Mouse (Mus musculus): ENCODE results near the gene Hist1h3a. TPM values are rescaled to one million over a fixed set of nuclear protein-coding genes. Genes with fewer than 3 reads are reported as not detected.

The Hist1h3a gene
- polyA plus RNA-seq, 1 experiment from 2014 or later: 5.4 TPM

DNA sequence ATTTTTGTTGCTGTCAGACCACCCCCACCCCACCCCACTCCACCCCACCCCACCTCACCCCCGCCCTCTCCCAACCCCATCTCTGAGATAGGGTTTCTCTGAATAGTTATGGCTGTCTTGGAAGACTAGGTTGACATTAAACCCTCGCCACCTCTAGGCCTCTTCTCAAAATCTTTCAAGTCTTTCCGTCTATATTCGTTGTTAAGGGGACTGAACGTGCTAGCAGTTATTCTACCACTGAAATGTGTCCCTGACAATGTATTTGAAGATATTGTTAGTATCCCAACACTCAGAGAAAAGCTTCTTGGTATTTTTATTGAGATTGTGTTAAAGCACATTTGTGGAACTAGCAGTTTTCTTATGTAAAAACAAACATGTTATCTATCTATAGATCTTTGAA, 21.3 kb downstream of the Hist1h3a start:
- Histone ChIP-seq H3K4me1 (replicated peaks; ENCODE audit: control insufficient read depth, insufficient read depth, low read length) (no peaks in the 10 kb centered on the region; the same call in 1 of the 2 replicates), H3K27me3 (ENCODE audit: control insufficient read depth, insufficient read depth, low read length) (no peaks in the 10 kb centered on the region), H3K36me3 (ENCODE audit: control insufficient read depth, insufficient read depth, low read length) (no peaks in the 10 kb centered on the region), H3K4me3 (ENCODE audit: low read depth, low read length) (no peak overlapping the region), H3K9me3 (ENCODE audit: control insufficient read depth, low read length) (no peaks in the 10 kb centered on the region), H3K27ac (ENCODE audit: low read depth, low read length) (no peak overlapping the region), H3K4me2 (ENCODE audit: low read depth, low read length, severe bottlenecking) (peak overlapping the region; percentile 95; the same call in 1 of the 2 replicates), H3K9ac (ENCODE audit: low read length) (no peak overlapping the region)
- 71% methylated on average over 5 of the region's 5 CpGs for WGBS
- ATAC-seq (replicated peaks; ENCODE audit: low FRiP score) (no peak), DNase-seq (ENCODE audit: low spot score) (no peak)

GRCm38 (mm10) chr13:23740256-23740840, 21.8 kb downstream of the Hist1h3a start:
- Histone ChIP-seq H3K4me3 (ENCODE audit: low read depth, low read length) (peak overlapping the region; percentile 49), H3K36me3 (ENCODE audit: control insufficient read depth, insufficient read depth, low read length) (no peaks in the 10 kb centered on the region), H3K4me2 (ENCODE audit: low read depth, low read length, severe bottlenecking) (peak overlapping the region; percentile 95), H3K27me3 (ENCODE audit: control insufficient read depth, insufficient read depth, low read length) (no peaks in the 10 kb centered on the region), H3K4me1 (replicated peaks; ENCODE audit: control insufficient read depth, insufficient read depth, low read length) (no peaks in the 10 kb centered on the region; the same call in 1 of the 2 replicates), H3K27ac (ENCODE audit: low read depth, low read length) (peak overlapping the region; percentile 99), H3K9ac (ENCODE audit: low read length) (peak overlapping the region; percentile 89), H3K9me3 (ENCODE audit: control insufficient read depth, low read length) (no peaks in the 10 kb centered on the region)
- 38% methylated on average over 13 of the region's 13 CpGs for WGBS
- DNase-seq (ENCODE audit: low spot score): no peak
- ATAC-seq (replicated peaks; ENCODE audit: low FRiP score): no peak

DNA sequence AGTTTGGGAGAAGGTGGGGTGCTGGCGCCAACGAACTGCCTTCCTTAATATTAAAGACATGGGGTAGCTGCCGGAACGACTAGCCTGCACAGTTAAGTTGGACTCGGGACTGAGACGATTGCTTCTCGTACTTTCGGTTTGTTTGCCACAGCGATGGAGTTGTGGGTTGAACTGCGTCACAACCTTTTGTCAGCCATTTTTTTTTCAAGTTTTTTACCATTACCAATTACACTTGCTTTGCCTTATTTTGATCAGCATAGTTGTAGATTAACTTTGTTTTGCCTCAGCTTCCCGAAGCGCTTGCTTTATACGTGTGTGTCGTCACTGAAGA, 22.3 kb downstream of the Hist1h3a start:
- Histone ChIP-seq H3K9me3 (ENCODE audit: control insufficient read depth, low read length) (no peaks in the 10 kb centered on the region), H3K9ac (ENCODE audit: low read length) (peak overlapping the region; percentile 89), H3K27me3 (ENCODE audit: control insufficient read depth, insufficient read depth, low read length) (no peaks in the 10 kb centered on the region), H3K4me1 (replicated peaks; ENCODE audit: control insufficient read depth, insufficient read depth, low read length) (no peaks in the 10 kb centered on the region; the same call in 1 of the 2 replicates), H3K4me2 (ENCODE audit: low read depth, low read length, severe bottlenecking) (peak overlapping the region; percentile 95), H3K36me3 (ENCODE audit: control insufficient read depth, insufficient read depth, low read length) (no peaks in the 10 kb centered on the region), H3K4me3 (ENCODE audit: low read depth, low read length) (peak overlapping the region; percentile 49), H3K27ac (ENCODE audit: low read depth, low read length) (peak overlapping the region; percentile 99)
- WGBS: 2% methylated on average over 14 of the region's 14 CpGs
- ATAC-seq (replicated peaks; ENCODE audit: low FRiP score) (no peak), DNase-seq (ENCODE audit: low spot score) (no peak)

GRCm38 (mm10) chr13:23739069-23739921, 22.9 kb downstream of the Hist1h3a start:
- DNase-seq (ENCODE audit: low spot score) (peak; percentile 95), ATAC-seq (replicated peaks; ENCODE audit: low FRiP score) (peak; percentile 84)
- peak overlapping the region; percentile 89 for H3K9ac ChIP-seq (ENCODE audit: low read length)
- H3K27me3 ChIP-seq (ENCODE audit: control insufficient read depth, insufficient read depth, low read length): no peaks in the 10 kb centered on the region
- peak overlapping the region; percentile 49 for H3K4me3 ChIP-seq (ENCODE audit: low read depth, low read length)
- H3K36me3 ChIP-seq (ENCODE audit: control insufficient read depth, insufficient read depth, low read length): no peaks in the 10 kb centered on the region
- WGBS: under 1% methylated on average over 39 of the region's 39 CpGs
- H3K27ac ChIP-seq (ENCODE audit: low read depth, low read length): peak overlapping the region; percentile 99
- H3K4me2 ChIP-seq (ENCODE audit: low read depth, low read length, severe bottlenecking): peak overlapping the region; percentile 95
- H3K9me3 ChIP-seq (ENCODE audit: control insufficient read depth, low read length): no peaks in the 10 kb centered on the region
- no peaks in the 10 kb centered on the region; the same call in 1 of the 2 replicates for H3K4me1 ChIP-seq (replicated peaks; ENCODE audit: control insufficient read depth, insufficient read depth, low read length)

DNA sequence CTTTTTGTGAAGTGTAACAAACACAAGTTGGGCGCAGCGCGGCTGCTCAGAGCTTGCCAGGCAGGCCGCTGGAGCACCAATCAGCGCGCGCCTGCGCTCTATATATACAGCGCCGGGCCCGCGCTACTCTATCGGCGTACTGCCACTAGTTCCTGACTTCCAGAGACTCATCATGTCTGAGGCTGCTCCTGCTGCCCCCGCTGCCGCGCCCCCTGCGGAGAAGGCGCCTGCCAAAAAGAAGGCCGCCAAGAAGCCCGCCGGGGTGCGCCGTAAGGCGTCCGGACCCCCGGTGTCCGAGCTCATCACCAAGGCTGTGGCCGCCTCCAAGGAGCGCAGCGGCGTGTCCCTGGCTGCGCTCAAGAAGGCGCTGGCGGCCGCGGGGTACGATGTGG, 23.5 kb downstream of the Hist1h3a start, which contains the start of gene Hist1h1c:
Hist1h1c (plus strand) TSS at position 132 of the 392 bp plus-strand sequence.
- under 1% methylated on average over 30 of the region's 38 CpGs for WGBS
- H3K4me1 ChIP-seq (replicated peaks; ENCODE audit: control insufficient read depth, insufficient read depth, low read length): no peaks in the 10 kb centered on the region; the same call in 1 of the 2 replicates
- H3K4me3 ChIP-seq (ENCODE audit: low read depth, low read length): peak within 1 kb of the TSS; percentile 49
- no peaks in the 10 kb centered on the region for H3K36me3 ChIP-seq (ENCODE audit: control insufficient read depth, insufficient read depth, low read length)
- H3K27me3 ChIP-seq (ENCODE audit: control insufficient read depth, insufficient read depth, low read length): no peaks in the 10 kb centered on the region
- ATAC-seq (replicated peaks; ENCODE audit: low FRiP score): peak; percentile 96
- H3K9ac ChIP-seq (ENCODE audit: low read length): peak within 1 kb of the TSS; percentile 89
- peak; percentile 96 for DNase-seq (ENCODE audit: low spot score)
- peak within 1 kb of the TSS; percentile 95 for H3K4me2 ChIP-seq (ENCODE audit: low read depth, low read length, severe bottlenecking)
- no peaks in the 10 kb centered on the region for H3K9me3 ChIP-seq (ENCODE audit: control insufficient read depth, low read length)
- H3K27ac ChIP-seq (ENCODE audit: low read depth, low read length): peak within 1 kb of the TSS; percentile 99

GRCm38 (mm10) chr13:23738041-23738440, 24.1 kb downstream of the Hist1h3a start:
- DNase-seq (ENCODE audit: low spot score) (no peak), ATAC-seq (replicated peaks; ENCODE audit: low FRiP score) (no peak)
- Histone ChIP-seq H3K27me3 (ENCODE audit: control insufficient read depth, insufficient read depth, low read length) (no peaks in the 10 kb centered on the region), H3K4me2 (ENCODE audit: low read depth, low read length, severe bottlenecking) (peak overlapping the region; percentile 95), H3K4me3 (ENCODE audit: low read depth, low read length) (peak overlapping the region; percentile 49), H3K36me3 (ENCODE audit: control insufficient read depth, insufficient read depth, low read length) (no peaks in the 10 kb centered on the region), H3K9ac (ENCODE audit: low read length) (peak overlapping the region; percentile 89), H3K4me1 (replicated peaks; ENCODE audit: control insufficient read depth, insufficient read depth, low read length) (no peaks in the 10 kb centered on the region; the same call in 1 of the 2 replicates), H3K9me3 (ENCODE audit: control insufficient read depth, low read length) (no peaks in the 10 kb centered on the region), H3K27ac (ENCODE audit: low read depth, low read length) (peak overlapping the region; percentile 99)
- WGBS: 25% methylated on average over 4 of the region's 4 CpGs

- Histone ChIP-seq H3K27me3 (ENCODE audit: control insufficient read depth, insufficient read depth, low read length) (no peaks in the 10 kb centered on the region), H3K4me2 (ENCODE audit: low read depth, low read length, severe bottlenecking) (no peak overlapping the region), H3K27ac (ENCODE audit: low read depth, low read length) (no peak overlapping the region), H3K9me3 (ENCODE audit: control insufficient read depth, low read length) (no peaks in the 10 kb centered on the region), H3K9ac (ENCODE audit: low read length) (no peak overlapping the region), H3K36me3 (ENCODE audit: control insufficient read depth, insufficient read depth, low read length) (no peaks in the 10 kb centered on the region), H3K4me1 (replicated peaks; ENCODE audit: control insufficient read depth, insufficient read depth, low read length) (no peaks in the 10 kb centered on the region; the same call in 1 of the 2 replicates), H3K4me3 (ENCODE audit: low read depth, low read length) (no peak overlapping the region)
- ATAC-seq (replicated peaks; ENCODE audit: low FRiP score) (no peak), DNase-seq (ENCODE audit: low spot score) (no peak)
- whole genome bisulfite sequencing: 75% methylated on average over 5 of the region's 5 CpGs
Measured at GRCm38 (mm10) chr13:23737091-23737490, 25.1 kb downstream of the Hist1h3a start.

- Histone ChIP-seq H3K4me1 (replicated peaks; ENCODE audit: control insufficient read depth, insufficient read depth, low read length) (no peaks in the 10 kb centered on the region), H3K9ac (ENCODE audit: low read length) (no peak overlapping the region), H3K9me3 (ENCODE audit: control insufficient read depth, low read length) (no peaks in the 10 kb centered on the region), H3K4me3 (ENCODE audit: low read depth, low read length) (no peak overlapping the region), H3K27ac (ENCODE audit: low read depth, low read length) (no peak overlapping the region), H3K4me2 (ENCODE audit: low read depth, low read length, severe bottlenecking) (no peak overlapping the region), H3K36me3 (ENCODE audit: control insufficient read depth, insufficient read depth, low read length) (no peaks in the 10 kb centered on the region), H3K27me3 (ENCODE audit: control insufficient read depth, insufficient read depth, low read length) (no peaks in the 10 kb centered on the region)
- WGBS: 28% methylated on average over 8 of the region's 8 CpGs
- ATAC-seq (replicated peaks; ENCODE audit: low FRiP score) (no peak), DNase-seq (ENCODE audit: low spot score) (no peak)
Measured at GRCm38 (mm10) chr13:23732156-23732804, 29.9 kb downstream of the Hist1h3a start.
